Comparison of ENCODE assay signal across 33 mouse cellular contexts in the genomic region with DNA sequence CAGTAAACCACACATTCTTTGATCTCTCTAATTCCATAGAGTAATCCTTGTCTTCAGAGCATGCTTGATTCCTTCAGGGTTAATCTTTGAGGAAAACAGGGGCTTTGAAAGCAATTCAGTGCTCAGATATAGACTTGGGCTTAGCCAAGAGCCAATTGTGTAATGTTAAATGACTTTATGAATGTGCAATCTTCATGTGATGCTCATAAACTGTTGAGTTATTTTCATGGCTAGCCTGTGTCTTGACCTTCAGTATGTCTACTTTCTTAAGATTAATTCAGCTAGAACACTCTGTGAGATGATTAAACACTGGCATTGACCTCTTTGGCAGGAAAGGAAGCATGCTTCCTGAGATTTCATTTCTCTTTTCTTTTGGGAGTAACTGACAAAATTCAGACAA.
"Had no signal": no experiment of that assay in that cellular context is flagged by ENCODE, and none has a peak within 500 bp of the region (broad histone marks: within the 10 kb centered on the region; RNA-seq: fewer than 3 reads in every experiment).

No protein-coding gene starts in this region.

- H3K36me3 ChIP-seq: limb, embryonic 10.5 days; limb, embryonic 12.5 days; limb, embryonic 13.5 days; limb, embryonic 15.5 days; liver, embryonic 12.5 days; liver, embryonic 13.5 days; liver, embryonic 15.5 days; lung, embryonic 15.5 days; midbrain, embryonic 10.5 days; midbrain, embryonic 12.5 days; midbrain, embryonic 13.5 days; midbrain, embryonic 15.5 days; neural tube, embryonic 12.5 days; neural tube, embryonic 13.5 days had no signal

- H3K9ac ChIP-seq: limb, embryonic 12.5 days; limb, embryonic 13.5 days; limb, embryonic 15.5 days; liver, embryonic 12.5 days; liver, embryonic 13.5 days; liver, embryonic 14.5 days; liver, embryonic 15.5 days; liver, postnatal 0 days; lung, embryonic 14.5 days; lung, embryonic 15.5 days; midbrain, embryonic 12.5 days; midbrain, embryonic 13.5 days; midbrain, embryonic 15.5 days; neural tube, embryonic 12.5 days; neural tube, embryonic 13.5 days had no signal

- H3K4me3 ChIP-seq: limb, embryonic 10.5 days; limb, embryonic 12.5 days; limb, embryonic 13.5 days; limb, embryonic 15.5 days; liver, embryonic 12.5 days; liver, embryonic 13.5 days; liver, embryonic 15.5 days; lung, embryonic 15.5 days; megakaryocyte, embryonic 14.5 days; midbrain, embryonic 10.5 days; midbrain, embryonic 12.5 days; midbrain, embryonic 13.5 days; midbrain, embryonic 15.5 days; myocyte; neural tube, embryonic 12.5 days; neural tube, embryonic 13.5 days had no signal

- H3K4me1 ChIP-seq: limb, embryonic 10.5 days; limb, embryonic 12.5 days; limb, embryonic 13.5 days; limb, embryonic 15.5 days; liver, embryonic 12.5 days; liver, embryonic 13.5 days; liver, embryonic 15.5 days; lung, embryonic 15.5 days; megakaryocyte, embryonic 14.5 days; midbrain, embryonic 10.5 days; midbrain, embryonic 12.5 days; midbrain, embryonic 13.5 days; midbrain, embryonic 15.5 days; neural tube, embryonic 12.5 days; neural tube, embryonic 13.5 days had no signal

- H3K27ac ChIP-seq: limb, embryonic 10.5 days; limb, embryonic 12.5 days; limb, embryonic 13.5 days; limb, embryonic 15.5 days; liver, embryonic 12.5 days; liver, embryonic 13.5 days; liver, embryonic 14.5 days; liver, embryonic 15.5 days; lung, embryonic 15.5 days; macrophage; midbrain, embryonic 10.5 days; midbrain, embryonic 12.5 days; midbrain, embryonic 13.5 days; midbrain, embryonic 15.5 days; neural tube, embryonic 12.5 days; neural tube, embryonic 13.5 days had no signal

- ATAC-seq: liver, embryonic 12.5 days; liver, postnatal 0 days; lung, postnatal 0 days; midbrain, embryonic 13.5 days; midbrain, embryonic 15.5 days; midbrain, embryonic 16.5 days had no signal

- DNase-seq: left cerebral cortex, postnatal 4 days; liver; liver, embryonic 13.5 days; liver, postnatal 0 days; lung, adult 18-20 months; lung, adult 2 months; lung, embryonic 14.5 days; lung, postnatal 10 days; lung, postnatal 14 days; lung, postnatal 36 days; lung, postnatal 4 days; midbrain, embryonic 14.5 days had no signal

- H3K4me2 ChIP-seq: limb, embryonic 12.5 days; limb, embryonic 13.5 days; limb, embryonic 15.5 days; liver, embryonic 11.5 days; liver, embryonic 12.5 days; liver, embryonic 13.5 days; liver, embryonic 15.5 days; lung, embryonic 14.5 days; lung, embryonic 15.5 days; midbrain, embryonic 11.5 days; midbrain, embryonic 12.5 days; midbrain, embryonic 13.5 days; midbrain, embryonic 15.5 days; neural tube, embryonic 12.5 days; neural tube, embryonic 13.5 days had no signal

- H3K9me3 ChIP-seq: limb, embryonic 10.5 days; limb, embryonic 12.5 days; limb, embryonic 13.5 days; limb, embryonic 15.5 days; liver, embryonic 12.5 days; liver, embryonic 13.5 days; liver, embryonic 15.5 days; lung, embryonic 15.5 days; megakaryocyte, embryonic 14.5 days; midbrain, embryonic 10.5 days; midbrain, embryonic 12.5 days; midbrain, embryonic 13.5 days; midbrain, embryonic 15.5 days; neural tube, embryonic 12.5 days; neural tube, embryonic 13.5 days had no signal

- H3K27me3 ChIP-seq: limb, embryonic 12.5 days; limb, embryonic 13.5 days; limb, embryonic 15.5 days; liver, embryonic 12.5 days; liver, embryonic 13.5 days; liver, embryonic 15.5 days; lung, embryonic 15.5 days; megakaryocyte, embryonic 14.5 days; midbrain, embryonic 12.5 days; midbrain, embryonic 13.5 days; midbrain, embryonic 15.5 days; neural tube, embryonic 12.5 days; neural tube, embryonic 13.5 days had no signal
